Mouse (Mus musculus): ENCODE measurements around the gene Gm9817.
"Not testable (repeated sequence)": the region's sequence is repeated elsewhere in the genome, so short reads cannot be mapped to it uniquely, and the experiment has no call there.

Gene Gm9817

DNA sequence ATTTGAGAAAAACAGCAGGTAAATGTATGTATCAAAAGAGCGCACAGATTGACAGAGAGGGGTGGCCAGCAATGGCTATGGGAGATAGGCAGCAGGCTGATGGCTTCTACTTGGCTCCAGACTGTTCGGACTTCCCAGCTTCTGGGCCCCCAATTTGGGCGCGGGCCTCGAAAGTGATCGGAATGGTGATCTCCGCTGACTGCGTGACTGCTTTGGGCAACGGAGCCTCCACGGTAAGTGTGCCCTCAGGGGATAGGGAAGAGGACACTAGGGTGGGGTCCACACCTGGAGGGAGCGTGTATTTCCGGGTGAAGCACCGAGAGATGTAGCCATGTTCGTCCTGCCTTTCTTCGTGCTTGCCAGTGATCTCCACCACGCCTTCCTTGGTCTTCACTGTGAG, at the start of gene Gm9817:
Gm9817 (plus strand) TSS at position 301 of the 400 bp plus-strand sequence.
- DNase-seq, result not testable (repeated sequence)

DNA sequence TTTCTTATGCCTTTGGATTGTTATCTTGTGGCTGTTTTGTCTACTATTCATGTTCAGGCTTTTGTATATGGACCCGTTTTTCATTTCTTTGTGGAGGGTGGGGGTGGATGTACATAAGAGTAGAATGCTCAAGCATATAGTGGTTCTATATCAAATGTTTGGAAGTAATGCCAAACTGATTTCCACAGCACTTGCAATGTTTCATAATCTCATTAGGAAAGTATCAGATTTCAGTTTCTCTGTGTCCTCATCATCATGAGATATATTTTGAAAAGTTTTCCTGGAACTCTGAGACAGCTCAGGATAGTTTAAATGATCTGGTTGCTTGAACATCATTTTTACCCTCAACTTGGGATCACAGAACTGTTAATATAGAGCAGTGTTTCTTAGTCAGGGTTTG, 48.7 kb upstream of the Gm9817 start:
- DNase-seq, result no peak

DNA sequence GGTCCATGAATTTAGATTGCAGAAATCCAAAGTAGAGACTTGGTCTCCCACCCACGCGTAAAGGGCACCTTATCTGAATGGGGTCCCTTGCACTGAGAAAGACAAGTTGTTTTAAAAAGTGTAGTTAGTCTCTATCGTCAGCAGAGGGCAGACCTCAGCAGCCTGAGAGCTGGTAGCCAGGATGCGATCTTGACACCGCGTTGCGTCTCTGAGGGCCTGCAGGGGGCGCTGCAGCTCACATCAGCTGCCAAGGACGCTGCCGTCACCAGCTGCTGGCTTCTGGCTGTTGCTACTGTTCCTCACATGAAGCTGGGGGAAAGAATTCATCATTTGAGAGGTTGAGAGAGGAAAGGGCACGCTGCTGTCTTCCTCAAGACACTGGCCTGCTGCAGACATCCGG, 47.7 kb upstream of the Gm9817 start:
- DNase-seq, result peak; percentile 91 to 92

DNA sequence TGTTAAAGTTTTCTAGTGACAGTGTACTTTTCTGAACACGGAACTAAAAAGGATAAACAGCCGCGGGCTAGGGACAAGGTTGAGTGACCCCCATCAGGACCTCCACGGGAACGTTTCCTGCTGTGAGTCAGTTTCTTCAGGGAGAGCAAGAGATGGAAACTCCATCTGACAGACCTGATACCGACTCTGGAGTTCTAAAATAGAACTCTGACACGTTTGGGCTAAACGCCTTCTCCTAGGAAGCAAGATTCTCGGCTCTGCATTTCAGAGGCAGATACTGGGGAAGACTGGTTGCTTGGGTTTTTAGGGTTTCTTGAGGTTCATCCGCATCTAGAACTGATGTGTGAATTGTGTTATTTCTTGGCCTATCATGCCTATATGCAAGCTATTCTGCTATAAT, 47.2 kb upstream of the Gm9817 start:
- no peak for DNase-seq

DNA sequence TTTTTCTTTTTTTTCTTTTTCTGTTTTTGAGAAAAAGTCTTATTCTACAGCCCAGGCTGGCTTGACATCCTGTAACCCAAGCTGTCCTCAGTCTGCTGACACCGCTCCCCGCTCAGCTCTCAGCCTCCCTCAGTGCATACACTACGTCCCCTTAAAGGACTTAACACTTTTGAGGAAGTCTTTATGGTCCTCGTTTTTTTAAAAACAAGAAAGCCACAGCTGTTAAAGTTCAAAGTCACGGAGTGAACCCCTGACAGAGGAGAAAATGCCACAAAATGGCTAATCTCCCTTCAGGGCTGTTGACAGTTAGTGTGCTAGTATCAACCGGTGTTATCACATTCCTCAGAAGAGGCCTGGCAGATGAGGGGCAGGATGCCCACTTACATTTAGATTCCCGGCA, 46.7 kb upstream of the Gm9817 start:
- peak; percentile 25 to 62 for DNase-seq

DNA sequence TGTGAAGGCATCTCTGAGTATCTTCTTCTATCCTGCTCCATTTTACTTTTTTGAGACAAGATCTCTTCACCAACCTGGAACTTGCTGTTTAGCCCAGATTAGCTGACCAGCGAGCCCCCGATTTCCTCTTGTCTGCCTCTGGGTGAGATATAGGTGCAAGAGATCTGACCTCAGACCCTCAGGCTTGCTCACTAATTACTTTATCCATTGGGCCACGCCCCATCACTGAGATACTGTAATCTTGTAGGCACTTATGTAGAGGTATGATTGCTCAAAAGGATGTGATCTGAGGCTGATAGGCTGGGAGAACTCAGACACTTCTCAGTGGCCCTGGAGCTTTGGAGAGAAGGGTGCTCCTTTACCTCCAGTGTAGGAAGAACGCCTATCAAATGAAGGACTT, 46.0 kb upstream of the Gm9817 start:
- DNase-seq, result no peak

DNA sequence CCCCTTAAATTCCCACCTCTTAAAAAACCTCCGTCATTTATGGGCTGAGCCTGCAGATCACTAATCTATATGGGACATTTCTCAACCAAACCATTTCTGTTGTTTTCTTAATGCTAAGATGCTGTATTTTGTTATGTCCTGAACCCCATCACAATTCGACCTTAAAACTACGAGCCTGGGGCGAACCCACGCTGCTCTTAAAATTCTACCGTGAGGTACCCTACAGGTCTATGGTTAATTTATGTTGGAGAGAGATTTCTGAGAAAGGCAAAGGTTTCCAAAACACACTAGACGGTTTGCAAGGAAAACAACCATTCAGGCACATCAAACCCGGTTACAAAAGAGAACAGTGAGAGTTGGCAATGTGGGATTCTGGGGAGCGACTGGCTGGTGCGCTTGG, 45.1 kb upstream of the Gm9817 start:
- no peak for DNase-seq

DNA sequence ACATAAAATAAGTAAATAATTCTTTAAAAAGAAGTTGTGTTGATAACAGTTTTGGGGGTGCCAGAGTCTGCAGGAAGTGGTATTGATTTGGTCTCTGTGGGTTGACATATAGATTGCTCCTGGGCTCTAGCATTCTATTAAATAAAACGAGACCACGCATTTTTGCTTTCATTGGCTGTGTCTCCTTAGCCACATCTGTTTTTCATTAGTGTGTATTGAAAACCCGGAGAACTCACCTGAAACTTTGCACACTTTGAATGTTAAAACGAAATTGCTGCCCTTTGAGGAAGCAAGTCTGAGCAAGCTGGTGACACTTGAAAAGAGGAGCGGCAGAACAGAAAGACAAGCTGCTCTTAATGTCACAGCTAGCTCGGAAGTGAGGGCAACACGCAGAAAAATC, 43.7 kb upstream of the Gm9817 start:
- DNase-seq, result no peak

DNA sequence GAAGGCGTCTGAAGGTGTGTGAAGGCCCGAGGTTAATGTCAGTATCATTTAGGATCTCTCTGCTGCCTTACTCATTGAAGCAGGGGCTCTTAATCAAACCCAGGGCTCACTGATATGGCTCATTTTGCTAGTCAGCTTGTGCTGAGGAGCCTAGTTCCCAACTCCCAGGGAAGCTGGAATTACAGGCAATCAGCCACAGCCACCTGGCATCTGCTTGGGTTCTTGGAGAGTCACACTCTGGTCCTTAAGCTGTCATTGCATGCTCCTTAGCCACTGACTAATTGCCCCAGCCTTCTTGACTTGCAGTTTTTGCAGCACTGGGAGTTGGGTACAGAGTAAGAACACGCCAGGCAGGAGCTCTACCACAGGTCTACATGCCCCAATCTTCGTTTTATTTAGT, 42.1 kb upstream of the Gm9817 start:
- DNase-seq, result no peak

DNA sequence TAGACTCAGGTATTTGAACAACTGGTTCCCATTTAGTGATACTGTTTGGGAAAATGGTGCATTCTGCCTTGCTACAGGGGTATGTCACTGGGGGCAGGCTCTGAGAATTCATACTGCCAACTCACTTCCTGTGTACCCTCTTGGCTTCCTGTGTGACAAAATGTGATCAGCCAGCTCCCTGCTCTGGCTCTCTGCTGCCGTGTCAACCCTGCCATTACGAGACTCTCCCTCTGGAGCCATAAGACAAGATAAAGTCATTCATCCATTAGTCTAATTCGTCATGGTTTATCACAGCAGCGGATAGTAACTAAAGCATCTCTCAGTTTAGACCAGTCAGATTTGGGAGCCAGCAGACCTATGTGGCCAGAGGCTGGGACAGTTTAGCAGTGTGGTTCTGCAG, 38.3 kb upstream of the Gm9817 start:
- no peak for DNase-seq

DNA sequence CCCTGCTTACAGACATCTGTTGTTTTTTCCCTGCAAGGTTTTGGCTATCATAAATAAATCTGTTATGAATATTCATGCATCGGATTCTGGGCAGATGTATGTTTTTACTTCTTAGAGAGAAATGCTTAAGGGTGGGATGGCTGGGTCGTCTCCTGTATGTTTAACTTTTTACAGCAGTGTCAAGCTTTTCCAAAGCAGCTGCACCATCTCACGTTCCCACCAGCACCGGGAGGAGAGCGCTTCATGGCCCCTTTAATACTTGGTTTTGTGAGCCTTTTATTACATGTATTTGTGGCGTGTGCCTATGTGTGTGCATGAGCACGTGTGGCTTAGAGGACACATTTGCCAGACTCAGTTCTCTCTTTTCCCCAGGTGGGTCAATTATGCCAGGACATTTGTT, 37.8 kb upstream of the Gm9817 start:
- DNase-seq, result no peak

DNA sequence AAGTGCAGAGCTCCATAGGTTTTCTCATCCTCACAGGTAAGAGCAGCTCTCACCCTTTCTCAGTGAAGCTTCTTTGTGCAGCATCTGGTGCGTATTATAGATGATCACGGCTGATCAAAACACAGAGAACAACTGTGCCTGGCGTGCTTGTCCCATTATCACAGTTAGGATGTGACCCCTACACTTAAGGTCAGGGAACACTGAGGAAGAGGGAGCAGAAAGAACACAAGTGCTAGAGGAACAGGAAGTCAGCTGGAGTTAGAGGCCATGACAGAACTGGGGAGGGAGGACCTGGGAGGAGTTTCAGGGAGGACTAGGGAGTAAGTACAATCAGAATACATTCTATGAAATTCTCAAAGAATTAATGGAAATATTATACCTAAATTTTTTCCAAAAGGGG, 35.0 kb upstream of the Gm9817 start:
- no peak for DNase-seq

DNA sequence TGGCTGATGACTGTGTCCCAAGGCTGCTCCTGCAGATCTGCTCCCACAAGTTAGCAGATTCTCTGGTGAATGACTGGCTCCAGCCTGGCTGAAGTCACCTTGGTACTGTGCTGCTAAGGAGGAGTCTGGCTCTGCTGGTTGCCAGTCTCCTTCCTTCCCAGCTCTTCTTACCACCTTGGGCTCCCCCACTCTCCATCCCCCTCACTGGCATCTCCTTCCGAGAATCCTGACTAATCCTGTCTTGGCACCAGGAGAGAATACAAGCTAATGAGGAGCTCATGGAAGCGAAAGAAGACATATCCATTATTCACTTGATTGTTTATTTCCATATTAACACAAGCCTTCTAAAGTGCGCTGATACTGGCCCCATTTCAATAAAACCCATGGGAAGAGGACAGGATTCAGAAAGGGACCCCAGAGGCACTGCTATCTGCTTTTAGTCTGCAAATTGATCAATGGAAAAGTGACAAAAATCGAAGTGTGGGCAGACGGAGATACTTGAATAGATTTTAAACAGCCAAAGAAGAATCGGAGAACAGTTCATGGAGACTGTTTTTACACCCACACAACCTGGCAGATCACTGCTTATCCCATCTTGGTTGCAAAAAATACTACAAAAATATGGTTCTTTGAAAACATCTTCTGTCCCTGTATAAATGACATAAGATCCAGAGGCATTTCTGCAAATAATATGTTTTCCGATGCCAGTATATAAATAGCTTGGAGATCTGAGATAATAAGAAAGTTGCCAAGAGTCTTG, 29.1 kb upstream of the Gm9817 start:
- no peak for DNase-seq

DNA sequence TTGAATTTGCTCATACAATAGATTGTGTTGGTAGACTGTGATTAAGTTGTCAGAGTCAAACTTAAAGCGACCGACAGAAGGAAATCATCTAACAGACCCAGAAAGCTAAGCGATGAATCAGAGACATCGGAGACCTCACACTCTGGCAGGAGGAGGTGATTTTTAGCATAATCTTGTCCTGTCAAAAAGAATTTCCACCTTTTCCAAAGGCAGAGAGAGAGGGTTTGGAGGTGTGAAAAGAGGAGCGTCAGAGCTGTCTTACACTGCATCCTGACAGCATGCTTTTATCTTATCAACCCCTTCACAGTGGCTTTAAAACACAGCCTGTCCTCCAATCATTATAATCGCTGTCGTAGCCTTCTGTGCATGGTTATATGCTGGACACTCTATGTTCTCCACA, 25.7 kb upstream of the Gm9817 start:
- DNase-seq, result no peak

DNA sequence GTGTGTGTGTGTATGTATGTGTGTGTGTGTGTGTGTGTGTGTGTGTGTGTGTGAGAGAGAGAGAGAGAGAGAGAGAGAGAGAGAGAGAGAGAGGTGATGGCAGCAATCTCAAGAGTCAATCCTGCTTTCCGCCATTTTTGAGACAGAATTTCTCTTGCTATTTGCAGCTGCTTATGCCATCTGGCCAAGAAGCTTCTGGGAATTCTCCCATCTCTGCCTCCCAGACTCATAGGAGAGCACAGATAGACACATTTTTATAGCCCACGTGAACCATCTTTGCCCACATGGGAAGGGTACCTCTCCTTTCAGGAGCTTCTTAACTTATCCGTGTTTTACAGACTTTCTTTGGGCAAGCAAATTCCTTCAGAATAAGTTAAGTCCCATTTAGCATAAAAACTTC, 24.6 kb upstream of the Gm9817 start:
- DNase-seq, result no peak

DNA sequence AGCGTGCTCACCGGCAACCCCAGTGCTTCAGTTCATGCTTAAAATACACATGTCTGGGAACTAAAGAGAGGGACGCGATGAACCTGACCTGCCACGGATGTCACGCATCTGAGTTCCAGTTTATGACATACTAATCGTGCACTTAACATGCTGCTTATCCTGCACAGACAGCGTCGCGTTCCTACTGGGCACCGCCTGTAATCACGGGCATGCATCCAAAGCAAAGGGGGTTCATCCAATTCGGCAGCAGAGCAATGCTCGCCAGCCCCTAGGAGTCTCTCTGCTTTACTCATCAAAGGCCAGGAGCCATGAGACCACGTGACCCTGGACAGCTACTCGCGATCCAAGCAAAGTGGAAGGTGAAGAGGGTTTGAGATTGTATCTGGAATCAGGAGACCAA, 19.3 kb upstream of the Gm9817 start:
- DNase-seq, result no peak

DNA sequence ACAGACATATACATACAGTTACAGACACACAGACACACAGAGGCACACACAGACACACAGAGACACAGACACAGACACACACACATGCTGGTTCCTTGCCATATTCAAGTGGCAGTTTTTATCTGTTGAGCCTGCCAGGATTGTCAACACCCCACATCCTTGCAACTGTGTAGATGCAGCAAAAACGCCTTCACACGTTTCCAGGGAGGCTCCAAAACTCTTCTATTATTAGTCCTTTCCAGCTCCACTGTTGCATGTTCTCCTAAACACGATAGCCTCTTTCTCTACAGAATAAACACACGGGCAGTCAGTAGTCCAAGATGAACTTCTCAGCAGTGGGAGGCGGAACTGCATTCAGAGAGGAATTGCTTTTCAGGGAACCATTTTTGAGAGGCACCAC, 15.3 kb upstream of the Gm9817 start:
- DNase-seq, result no peak

DNA sequence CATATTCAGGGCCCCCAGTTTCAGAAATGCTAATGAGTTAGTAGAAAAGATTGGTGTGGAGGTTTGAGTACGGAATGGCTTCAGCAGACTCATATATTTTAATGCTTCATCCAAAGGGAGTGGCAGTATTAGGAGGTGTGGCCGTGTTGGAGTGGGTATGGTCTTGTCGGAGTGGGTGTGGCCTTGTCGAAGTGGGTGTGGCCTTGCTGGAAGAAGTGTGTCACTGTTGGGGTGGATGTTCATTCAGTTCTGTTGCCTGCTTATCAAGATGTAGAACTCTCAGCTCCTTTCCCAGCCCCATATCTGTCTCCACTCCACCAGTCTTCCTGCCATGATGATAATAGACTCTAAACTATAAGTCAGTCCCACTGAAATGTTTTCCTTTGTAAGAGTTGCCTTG, 13.5 kb upstream of the Gm9817 start:
- DNase-seq, result no peak

DNA sequence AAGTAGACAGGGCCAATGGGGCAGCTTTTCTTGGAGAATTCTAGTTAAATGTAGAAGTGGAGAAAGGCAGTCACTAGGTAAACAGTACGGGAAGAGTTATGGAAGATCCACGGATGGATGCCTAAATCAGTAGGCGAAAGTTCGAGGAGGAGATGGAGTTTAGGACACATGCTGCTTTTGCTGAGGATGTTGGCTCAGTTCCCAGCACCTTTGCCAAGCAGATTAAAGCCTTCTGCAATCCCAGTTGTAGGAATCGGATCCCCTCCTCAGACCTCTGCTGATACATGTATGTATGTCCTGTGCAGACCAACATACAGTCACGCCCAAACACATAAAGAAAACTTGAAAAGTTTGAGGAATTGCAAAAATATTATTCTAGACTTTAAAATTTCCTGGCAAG, 8.1 kb upstream of the Gm9817 start:
- no peak for DNase-seq

DNA sequence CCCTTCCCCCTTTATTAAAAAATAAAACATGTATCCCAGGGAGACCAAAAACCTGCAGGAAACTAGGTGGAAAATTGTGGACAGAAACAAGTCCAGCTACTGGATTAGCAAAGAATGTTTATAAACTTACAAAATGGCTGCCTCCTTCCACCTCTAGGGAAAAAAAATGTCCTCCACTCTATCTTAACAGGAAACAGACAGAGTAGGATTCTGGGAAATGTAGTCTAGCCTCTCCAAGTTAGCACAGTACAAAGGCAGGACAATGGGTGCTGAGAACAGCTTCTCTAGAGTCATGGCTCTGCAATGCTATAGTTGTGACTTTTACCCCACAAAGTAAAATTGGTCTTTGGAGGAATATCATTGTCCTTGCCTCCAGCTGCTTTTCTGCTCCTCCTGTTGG, 3.5 kb upstream of the Gm9817 start:
- DNase-seq, result no peak

DNA sequence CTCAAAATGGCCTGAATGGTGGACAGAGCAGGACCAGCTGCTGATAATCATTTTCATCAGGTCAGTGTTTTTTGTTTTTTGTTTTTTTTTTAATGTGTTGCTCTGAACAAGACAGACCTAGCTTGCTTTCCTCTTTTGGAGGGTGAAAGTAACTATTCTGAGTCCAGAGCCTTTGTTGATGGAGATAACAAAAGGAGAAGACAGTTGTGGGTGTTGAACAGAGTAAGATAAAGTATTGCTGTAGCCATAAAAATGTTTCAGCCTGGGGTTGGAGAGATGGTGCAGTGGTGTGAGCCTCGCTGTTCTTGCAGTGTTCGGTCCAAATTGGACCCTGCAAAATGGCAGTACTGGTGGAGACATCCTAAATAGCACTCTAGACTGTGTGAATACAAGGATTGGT, 2.8 kb upstream of the Gm9817 start:
- no peak for DNase-seq

DNA sequence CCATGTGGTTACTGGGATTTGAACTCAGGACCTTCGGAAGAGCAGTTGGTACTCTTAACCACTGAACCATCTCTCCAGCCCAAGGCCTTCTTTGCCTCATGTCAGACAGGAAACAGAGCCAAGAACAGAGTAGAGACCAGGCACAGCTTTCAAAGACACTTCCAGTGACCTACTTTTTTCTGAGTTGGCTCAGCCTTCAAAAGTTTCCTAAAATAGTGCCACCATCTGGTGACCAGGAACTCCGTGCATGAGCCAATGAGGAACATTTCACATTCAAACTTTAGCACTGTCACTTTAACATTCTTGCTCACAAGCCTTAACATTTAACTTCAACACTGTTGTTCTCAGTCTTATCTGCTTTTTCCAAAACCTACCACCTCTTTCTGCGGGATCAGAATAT, 2.3 kb downstream of the Gm9817 start:
- DNase-seq, result no peak

DNA sequence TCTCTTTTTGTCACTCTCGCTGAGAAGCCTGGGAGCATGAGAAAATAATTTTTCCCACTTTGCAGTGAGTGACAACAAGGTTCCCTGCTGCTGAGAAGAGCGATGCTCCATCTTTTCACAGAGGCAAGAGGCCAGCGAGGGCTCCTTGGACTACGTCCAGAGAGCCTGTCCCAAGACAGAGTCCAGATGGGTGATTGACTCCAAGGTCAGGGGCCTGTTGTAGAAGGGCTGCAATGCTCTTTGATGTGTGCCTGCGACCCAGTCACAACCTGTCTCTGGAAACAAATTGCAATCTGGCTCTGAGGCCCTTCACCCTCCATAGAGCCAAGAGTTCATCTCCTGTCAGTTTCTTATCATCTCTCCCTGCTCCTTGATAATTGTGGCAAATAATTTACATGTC, 5.2 kb downstream of the Gm9817 start:
- peak; percentile 25 to 68 for DNase-seq

DNA sequence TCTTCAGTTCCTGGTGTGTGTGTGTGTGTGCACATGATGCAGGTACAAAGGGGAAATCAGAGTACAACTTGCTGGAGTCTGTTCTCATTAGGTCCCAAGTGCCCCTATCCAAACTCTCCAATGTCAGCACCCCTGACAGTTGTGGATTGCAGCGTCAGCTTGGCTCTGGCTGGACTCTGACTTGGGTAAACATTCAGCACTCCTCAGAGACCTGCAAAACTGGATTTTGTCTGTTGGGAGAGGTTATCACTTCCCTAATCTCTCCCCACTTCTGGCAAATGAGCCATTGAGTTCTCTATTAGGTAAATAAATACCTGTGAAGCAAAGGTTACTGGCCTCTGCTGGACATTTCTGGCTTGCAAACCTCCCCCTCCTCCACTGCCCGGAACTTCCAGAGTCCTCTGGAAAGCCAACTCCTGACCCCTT, 10.3 kb downstream of the Gm9817 start:
- DNase-seq, result peak; percentile 63 to 78

DNA sequence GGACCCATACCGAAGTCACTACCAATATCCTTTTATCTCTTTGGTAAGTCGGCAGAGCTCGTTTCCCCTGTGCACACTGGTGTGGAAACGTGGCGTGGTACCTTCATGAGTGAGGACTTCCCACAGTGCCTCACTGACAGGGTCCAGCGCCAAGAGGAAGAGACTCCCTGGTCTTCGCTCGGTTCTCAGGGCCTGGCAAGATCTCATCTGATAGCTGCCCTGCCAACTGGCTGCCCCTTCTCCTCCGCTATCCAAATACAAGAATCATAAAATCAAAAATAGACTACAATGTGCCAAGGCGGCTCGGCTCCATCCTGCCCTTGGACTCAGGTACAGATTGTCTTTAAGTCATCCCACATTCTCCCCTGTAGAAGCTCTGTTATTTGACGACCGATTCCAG, 11.4 kb downstream of the Gm9817 start:
- DNase-seq, result no peak

DNA sequence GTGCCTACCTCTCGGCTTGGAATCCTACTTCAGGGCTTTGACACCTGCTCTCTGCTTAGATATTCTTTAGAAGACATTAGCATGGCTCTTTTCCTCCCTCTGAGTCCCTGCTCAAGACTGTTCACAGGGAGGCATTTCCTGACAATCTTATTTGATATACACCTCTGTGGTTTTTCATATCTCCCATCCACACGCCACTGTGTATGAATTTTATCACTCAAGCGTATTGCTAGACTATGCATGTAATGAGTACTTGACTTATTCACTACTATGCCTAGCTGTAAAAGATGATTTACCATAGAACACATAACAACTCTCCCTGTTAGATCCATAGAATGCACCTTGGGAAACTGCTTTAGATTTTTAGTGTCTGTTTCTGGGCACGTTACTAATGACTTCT, 14.3 kb downstream of the Gm9817 start:
- no peak for DNase-seq
